Mouse (Mus musculus): ENCODE measurements around the gene Caskin2. TPM values are rescaled to one million over a fixed set of nuclear protein-coding genes. Genes with fewer than 3 reads are reported as not detected.
"Not testable (repeated sequence)": the region's sequence is repeated elsewhere in the genome, so short reads cannot be mapped to it uniquely, and the experiment has no call there.

Gene Caskin2
- polyA plus RNA-seq, 1 experiment from 2014 or later, result 15.3 TPM

DNA sequence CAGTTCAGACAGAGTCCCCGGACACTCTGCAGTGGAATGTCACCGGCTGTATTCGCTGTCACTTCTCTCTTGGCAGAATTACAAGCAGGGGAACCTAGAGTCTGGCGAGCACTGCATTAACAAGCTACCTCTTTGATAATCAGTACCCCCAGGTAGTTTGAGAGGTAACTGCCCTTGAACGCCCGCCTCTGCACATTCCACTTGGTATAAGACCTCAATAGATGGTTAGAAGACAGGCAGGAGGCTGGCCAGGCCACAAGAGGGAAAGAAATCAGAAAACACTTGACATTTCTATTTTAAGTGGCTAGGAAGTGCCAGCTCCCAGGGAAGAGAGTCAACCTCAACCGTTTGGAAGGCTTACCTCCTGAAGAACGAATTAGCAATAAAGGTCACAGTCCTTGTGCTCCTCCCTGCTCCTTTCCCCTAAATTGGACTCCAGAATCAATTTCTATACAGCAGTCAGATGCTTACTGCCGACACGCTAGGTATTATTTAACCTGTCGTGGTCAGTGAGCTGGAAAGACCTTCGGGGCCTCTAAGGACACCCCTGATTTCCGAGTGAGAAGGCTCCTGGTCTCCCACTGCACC lies 47.0 kb downstream of the Caskin2 start:
- Histone ChIP-seq H3K36me3 (ENCODE audit: control insufficient read depth, insufficient read depth, low read length) (no peaks in the 10 kb centered on the region), H3K4me2 (ENCODE audit: low read length) (peak overlapping the region; percentile 71), H3K9ac (ENCODE audit: low read length) (peak overlapping the region; percentile 96), H3K27ac (ENCODE audit: low read depth) (no peak overlapping the region), H3K9me3 (ENCODE audit: control insufficient read depth, low read length) (no peaks in the 10 kb centered on the region), H3K27me3 (replicated peaks; ENCODE audit: control insufficient read depth, insufficient read depth, low read length) (no peaks in the 10 kb centered on the region), H3K4me1 (replicated peaks; ENCODE audit: control insufficient read depth, insufficient read depth, low read length) (peaks cover 8% of the 10 kb centered on the region), H3K4me3 (ENCODE audit: low read depth, low read length) (peak overlapping the region; percentile 96)
- no peak for DNase-seq (ENCODE audit: low spot score)
- 45% methylated on average over 13 of the region's 13 CpGs for WGBS
- ATAC-seq (replicated peaks; ENCODE audit: low FRiP score, low TSS enrichment, low read depth), result no peak

DNA sequence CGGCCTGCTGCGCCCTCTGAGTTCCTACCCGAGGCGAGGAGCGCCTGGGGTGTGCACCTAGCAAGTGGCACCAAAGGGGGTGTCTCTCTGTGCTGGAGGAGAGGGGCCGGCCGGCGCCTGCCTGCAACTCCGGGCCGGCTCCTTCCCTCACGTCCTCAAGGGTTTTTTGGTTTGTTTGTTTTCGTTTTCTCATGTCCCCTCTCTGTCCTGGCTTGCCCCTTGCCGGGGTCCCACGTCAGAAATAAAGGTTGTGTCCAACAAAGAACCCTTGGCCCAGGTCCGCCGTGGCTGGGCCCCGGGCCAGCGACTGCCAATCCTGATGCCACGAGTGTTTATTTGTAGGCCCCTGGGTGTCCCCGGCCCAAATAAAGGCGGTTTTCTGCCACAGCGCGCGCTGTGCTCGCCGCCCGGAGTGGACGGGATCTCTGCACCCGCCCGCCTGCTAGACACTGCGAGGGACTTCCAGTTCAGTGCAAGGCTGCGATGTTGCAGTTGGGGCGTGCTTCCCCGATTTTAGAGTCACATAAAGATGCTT lies 47.8 kb downstream of the Caskin2 start:
- no peaks in the 10 kb centered on the region for H3K27me3 ChIP-seq (replicated peaks; ENCODE audit: control insufficient read depth, insufficient read depth, low read length)
- no peaks in the 10 kb centered on the region for H3K9me3 ChIP-seq (ENCODE audit: control insufficient read depth, low read length)
- peak overlapping the region; percentile 71 for H3K4me2 ChIP-seq (ENCODE audit: low read length)
- H3K4me3 ChIP-seq (ENCODE audit: low read depth, low read length), result peak overlapping the region; percentile 96
- ATAC-seq (replicated peaks; ENCODE audit: low FRiP score, low TSS enrichment, low read depth) (peak; percentile 81), DNase-seq (ENCODE audit: low spot score) (no peak)
- H3K4me1 ChIP-seq (replicated peaks; ENCODE audit: control insufficient read depth, insufficient read depth, low read length), result peaks cover 8% of the 10 kb centered on the region
- peak overlapping the region; percentile 85 for H3K27ac ChIP-seq (ENCODE audit: low read depth)
- H3K9ac ChIP-seq (ENCODE audit: low read length), result peak overlapping the region; percentile 96
- WGBS, result under 1% methylated on average over 33 of the region's 34 CpGs
- H3K36me3 ChIP-seq (ENCODE audit: control insufficient read depth, insufficient read depth, low read length), result no peaks in the 10 kb centered on the region

DNA sequence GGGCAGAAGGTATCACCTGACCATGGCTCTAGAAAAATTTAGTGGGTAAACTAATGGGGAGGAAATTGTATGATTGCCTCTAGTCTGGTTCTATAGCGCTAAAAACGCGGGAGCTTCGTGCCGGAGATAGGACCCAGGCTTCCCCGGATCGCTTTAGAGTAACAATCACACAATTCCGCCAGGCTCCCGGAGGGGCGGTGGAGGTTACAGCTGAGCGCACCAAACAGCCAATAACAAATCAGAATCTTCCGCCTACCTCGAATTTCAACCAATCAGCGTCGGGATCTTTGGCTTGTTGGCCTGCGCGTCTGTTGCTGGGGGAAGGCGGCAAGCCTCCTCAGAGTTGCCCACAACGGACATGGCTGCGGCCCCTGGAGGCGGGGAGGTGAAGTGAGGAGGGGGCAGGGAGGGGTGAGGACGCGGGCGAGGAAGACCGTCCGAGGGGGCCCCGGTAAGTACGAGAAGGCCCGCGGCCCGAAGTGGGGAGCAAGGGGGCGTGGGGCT lies 48.3 kb downstream of the Caskin2 start, which contains the start of gene Tmem94:
Tmem94 (plus strand) TSS at position 331 of the 504 bp plus-strand sequence.
- Histone ChIP-seq H3K27me3 (replicated peaks; ENCODE audit: control insufficient read depth, insufficient read depth, low read length) (no peaks in the 10 kb centered on the region), H3K4me1 (replicated peaks; ENCODE audit: control insufficient read depth, insufficient read depth, low read length) (peaks cover 8% of the 10 kb centered on the region), H3K4me3 (ENCODE audit: low read depth, low read length) (peak within 1 kb of the TSS; percentile 96), H3K36me3 (ENCODE audit: control insufficient read depth, insufficient read depth, low read length) (no peaks in the 10 kb centered on the region), H3K9me3 (ENCODE audit: control insufficient read depth, low read length) (no peaks in the 10 kb centered on the region), H3K4me2 (ENCODE audit: low read length) (peak within 1 kb of the TSS; percentile 71), H3K27ac (ENCODE audit: low read depth) (peak within 1 kb of the TSS; percentile 85), H3K9ac (ENCODE audit: low read length) (peak within 1 kb of the TSS; percentile 96)
- under 1% methylated on average over 32 of the region's 32 CpGs for WGBS
- peak; percentile 97 for ATAC-seq (replicated peaks; ENCODE audit: low FRiP score, low TSS enrichment, low read depth)
- peak; percentile 100 for DNase-seq (ENCODE audit: low spot score)

DNA sequence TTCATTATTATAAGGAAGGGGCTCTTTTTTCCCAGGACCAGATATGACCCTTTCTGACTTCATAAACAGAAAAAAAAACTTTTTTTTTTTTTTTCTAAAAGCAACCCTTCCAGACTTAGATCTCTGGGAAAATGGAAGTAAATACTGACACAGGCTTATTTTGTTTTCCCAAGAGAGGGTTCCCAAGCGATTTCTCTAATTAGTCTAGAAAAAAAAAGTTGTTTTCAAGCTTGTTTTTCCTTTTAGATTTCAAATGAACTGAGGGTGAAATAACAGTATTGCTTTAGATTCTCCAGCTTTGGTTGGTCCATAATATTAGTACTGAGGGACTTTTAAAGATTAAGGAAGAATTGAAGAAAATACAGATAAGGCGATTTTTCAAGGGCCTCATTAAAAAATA lies 48.7 kb downstream of the Caskin2 start:
- DNase-seq (ENCODE audit: low spot score) (no peak), ATAC-seq (replicated peaks; ENCODE audit: low FRiP score, low TSS enrichment, low read depth) (no peak)
- H3K4me2 ChIP-seq (ENCODE audit: low read length), result peak overlapping the region; percentile 70
- H3K9ac ChIP-seq (ENCODE audit: low read length), result peak overlapping the region; percentile 43
- WGBS, result 29% methylated on average over 2 of the region's 2 CpGs
- peak overlapping the region; percentile 96 for H3K4me3 ChIP-seq (ENCODE audit: low read depth, low read length)
- H3K9me3 ChIP-seq (ENCODE audit: control insufficient read depth, low read length), result no peaks in the 10 kb centered on the region
- peak overlapping the region; percentile 85 for H3K27ac ChIP-seq (ENCODE audit: low read depth)
- peaks cover 8% of the 10 kb centered on the region for H3K4me1 ChIP-seq (replicated peaks; ENCODE audit: control insufficient read depth, insufficient read depth, low read length)
- H3K36me3 ChIP-seq (ENCODE audit: control insufficient read depth, insufficient read depth, low read length), result no peaks in the 10 kb centered on the region
- H3K27me3 ChIP-seq (replicated peaks; ENCODE audit: control insufficient read depth, insufficient read depth, low read length), result no peaks in the 10 kb centered on the region

DNA sequence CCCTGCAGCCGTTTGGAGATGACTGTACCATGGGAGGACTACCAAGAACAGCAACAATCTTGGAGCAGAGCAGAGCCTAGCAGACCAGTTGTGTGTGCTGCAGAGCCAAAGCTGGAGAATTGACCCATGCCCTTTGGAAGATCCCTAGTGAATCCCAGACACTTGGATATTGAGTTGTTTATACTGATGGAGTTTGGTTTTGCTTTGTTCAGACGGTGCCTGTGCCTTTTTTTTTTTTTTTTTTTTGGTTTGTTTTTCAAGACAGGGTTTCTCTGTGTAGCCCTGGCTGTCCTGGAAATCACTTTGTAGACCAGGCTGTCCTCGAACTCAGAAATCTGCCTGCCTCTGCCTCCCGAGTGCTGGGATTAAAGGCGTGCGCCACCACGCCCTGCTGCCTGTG lies 51.3 kb downstream of the Caskin2 start:
- H3K27ac ChIP-seq (ENCODE audit: low read depth); ATAC-seq (replicated peaks; ENCODE audit: low FRiP score, low TSS enrichment, low read depth); H3K9me3 ChIP-seq (ENCODE audit: control insufficient read depth, low read length); DNase-seq (ENCODE audit: low spot score); H3K27me3 ChIP-seq (replicated peaks; ENCODE audit: control insufficient read depth, insufficient read depth, low read length); H3K4me1 ChIP-seq (replicated peaks; ENCODE audit: control insufficient read depth, insufficient read depth, low read length); H3K9ac ChIP-seq (ENCODE audit: low read length); H3K4me3 ChIP-seq (ENCODE audit: low read depth, low read length); H3K36me3 ChIP-seq (ENCODE audit: control insufficient read depth, insufficient read depth, low read length); H3K4me2 ChIP-seq (ENCODE audit: low read length): not testable (repeated sequence)
- 87% methylated on average over 7 of the region's 7 CpGs for WGBS

DNA sequence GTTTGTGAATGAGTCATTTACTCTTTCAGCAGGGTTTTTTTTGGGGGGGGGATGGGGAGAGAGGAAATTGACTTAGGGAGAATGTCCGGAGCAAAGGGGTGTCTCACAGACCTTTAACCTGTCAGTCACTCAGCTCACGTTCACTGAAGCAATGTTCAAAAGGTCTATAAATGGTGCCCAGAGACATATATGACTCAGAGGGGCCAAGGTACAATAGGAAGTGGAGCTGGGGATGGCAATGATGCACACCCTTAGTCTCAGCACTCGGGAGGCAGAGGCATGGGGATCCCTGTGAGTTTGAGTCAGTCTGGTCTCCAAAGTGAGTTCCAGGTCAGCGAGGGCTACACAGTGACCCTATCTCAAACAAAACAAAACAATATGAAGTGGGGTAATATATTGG lies 60.0 kb downstream of the Caskin2 start:
- no peak for DNase-seq (ENCODE audit: low spot score)
- no peaks in the 10 kb centered on the region for H3K4me1 ChIP-seq (replicated peaks; ENCODE audit: control insufficient read depth, insufficient read depth, low read length)
- H3K4me2 ChIP-seq (ENCODE audit: low read length), result no peak overlapping the region
- WGBS, result 66% methylated on average over 4 of the region's 4 CpGs
- no peak for ATAC-seq (replicated peaks; ENCODE audit: low FRiP score, low TSS enrichment, low read depth)
- H3K36me3 ChIP-seq (ENCODE audit: control insufficient read depth, insufficient read depth, low read length), result no peaks in the 10 kb centered on the region
- no peak overlapping the region for H3K4me3 ChIP-seq (ENCODE audit: low read depth, low read length)
- H3K27ac ChIP-seq (ENCODE audit: low read depth), result no peak overlapping the region
- H3K9me3 ChIP-seq (ENCODE audit: control insufficient read depth, low read length), result no peaks in the 10 kb centered on the region
- no peaks in the 10 kb centered on the region for H3K27me3 ChIP-seq (replicated peaks; ENCODE audit: control insufficient read depth, insufficient read depth, low read length)
- no peak overlapping the region for H3K9ac ChIP-seq (ENCODE audit: low read length)

DNA sequence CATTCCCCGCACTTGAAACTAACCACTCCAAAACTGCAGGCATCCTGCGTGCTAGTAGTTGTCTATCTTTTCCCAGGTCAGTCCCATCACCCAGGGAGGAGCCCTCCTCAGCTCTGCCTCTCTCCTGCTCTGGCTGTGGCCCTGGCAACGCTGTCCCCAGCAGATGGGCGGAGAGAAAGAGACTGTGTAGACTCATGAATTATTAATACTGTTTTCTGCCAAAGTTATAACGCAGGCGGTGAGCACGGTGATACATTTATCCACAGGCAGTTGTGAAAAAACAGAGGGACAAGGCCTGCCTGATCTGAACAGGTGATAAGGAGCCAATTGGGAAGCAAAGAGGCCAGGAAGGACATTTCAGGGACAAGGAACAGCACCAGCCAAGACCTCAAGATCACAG lies 60.8 kb downstream of the Caskin2 start:
- H3K9ac ChIP-seq (ENCODE audit: low read length), result no peak overlapping the region
- no peaks in the 10 kb centered on the region for H3K9me3 ChIP-seq (ENCODE audit: control insufficient read depth, low read length)
- DNase-seq (ENCODE audit: low spot score) (no peak), ATAC-seq (replicated peaks; ENCODE audit: low FRiP score, low TSS enrichment, low read depth) (no peak)
- 83% methylated on average over 7 of the region's 7 CpGs for WGBS
- H3K36me3 ChIP-seq (ENCODE audit: control insufficient read depth, insufficient read depth, low read length), result no peaks in the 10 kb centered on the region
- H3K27me3 ChIP-seq (replicated peaks; ENCODE audit: control insufficient read depth, insufficient read depth, low read length), result no peaks in the 10 kb centered on the region
- H3K4me3 ChIP-seq (ENCODE audit: low read depth, low read length), result no peak overlapping the region
- no peak overlapping the region for H3K4me2 ChIP-seq (ENCODE audit: low read length)
- no peaks in the 10 kb centered on the region for H3K4me1 ChIP-seq (replicated peaks; ENCODE audit: control insufficient read depth, insufficient read depth, low read length)
- no peak overlapping the region for H3K27ac ChIP-seq (ENCODE audit: low read depth)

DNA sequence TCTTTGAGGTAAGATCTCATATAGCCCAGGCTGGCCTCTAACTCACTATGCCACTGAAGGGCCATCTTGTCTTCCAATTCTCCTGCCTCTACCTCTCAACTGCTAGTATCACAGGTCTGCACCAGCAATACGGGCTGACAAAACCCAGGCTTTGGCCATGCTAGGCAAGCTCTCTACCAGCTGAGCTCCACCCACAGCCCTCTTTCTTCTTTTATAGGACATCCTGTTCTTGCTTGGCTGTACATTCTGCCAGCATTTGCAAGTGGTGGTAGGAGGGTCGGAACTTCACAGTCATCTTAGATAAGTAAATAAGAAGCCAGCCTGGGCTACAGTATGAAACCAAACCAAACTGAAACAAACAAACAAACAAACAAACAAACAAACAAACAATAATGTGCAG lies 61.7 kb downstream of the Caskin2 start:
- H3K36me3 ChIP-seq (ENCODE audit: control insufficient read depth, insufficient read depth, low read length), result no peaks in the 10 kb centered on the region
- H3K4me2 ChIP-seq (ENCODE audit: low read length), result no peak overlapping the region
- no peak overlapping the region for H3K27ac ChIP-seq (ENCODE audit: low read depth)
- no peak overlapping the region for H3K9ac ChIP-seq (ENCODE audit: low read length)
- H3K4me1 ChIP-seq (replicated peaks; ENCODE audit: control insufficient read depth, insufficient read depth, low read length), result no peaks in the 10 kb centered on the region; the same call in 1 of the 2 replicates
- WGBS, result 58% methylated on average over 2 of the region's 2 CpGs
- no peak for DNase-seq (ENCODE audit: low spot score)
- no peak for ATAC-seq (replicated peaks; ENCODE audit: low FRiP score, low TSS enrichment, low read depth)
- H3K9me3 ChIP-seq (ENCODE audit: control insufficient read depth, low read length), result no peaks in the 10 kb centered on the region
- H3K27me3 ChIP-seq (replicated peaks; ENCODE audit: control insufficient read depth, insufficient read depth, low read length), result no peaks in the 10 kb centered on the region
- H3K4me3 ChIP-seq (ENCODE audit: low read depth, low read length), result no peak overlapping the region

DNA sequence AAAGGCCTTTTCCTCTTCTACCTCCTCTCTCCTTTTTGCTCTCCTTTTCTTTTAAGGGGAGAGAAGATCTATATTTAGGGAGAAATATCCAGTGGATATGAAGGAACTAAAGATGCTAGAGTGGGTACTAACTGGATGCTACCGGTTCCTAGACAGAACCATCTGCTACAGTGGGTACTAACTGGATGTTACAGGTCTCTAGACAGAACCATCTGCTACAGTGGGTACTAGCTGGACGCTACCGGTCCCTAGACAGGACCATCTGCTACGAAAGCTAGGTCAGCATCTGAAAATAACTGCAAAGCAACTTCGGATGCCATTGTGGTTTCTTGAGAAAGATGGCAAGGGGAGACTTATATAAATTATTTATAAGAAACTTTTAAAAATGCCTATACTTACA lies 63.6 kb downstream of the Caskin2 start:
- WGBS, result 84% methylated on average over 5 of the region's 5 CpGs
- Histone ChIP-seq H3K9me3 (ENCODE audit: control insufficient read depth, low read length) (no peaks in the 10 kb centered on the region), H3K4me1 (replicated peaks; ENCODE audit: control insufficient read depth, insufficient read depth, low read length) (no peaks in the 10 kb centered on the region; the same call in 1 of the 2 replicates), H3K4me2 (ENCODE audit: low read length) (no peak overlapping the region), H3K9ac (ENCODE audit: low read length) (no peak overlapping the region), H3K36me3 (ENCODE audit: control insufficient read depth, insufficient read depth, low read length) (no peaks in the 10 kb centered on the region), H3K4me3 (ENCODE audit: low read depth, low read length) (no peak overlapping the region), H3K27ac (ENCODE audit: low read depth) (no peak overlapping the region), H3K27me3 (replicated peaks; ENCODE audit: control insufficient read depth, insufficient read depth, low read length) (no peaks in the 10 kb centered on the region)
- DNase-seq (ENCODE audit: low spot score) (no peak), ATAC-seq (replicated peaks; ENCODE audit: low FRiP score, low TSS enrichment, low read depth) (no peak)

Measured in intestine, embryonic 14.5 days (tissue).